Mouse (Mus musculus) forebrain, embryonic 16.5 days (tissue): ENCODE measurements around the gene Krt77. TPM values are rescaled to one million over a fixed set of nuclear protein-coding genes. Genes with fewer than 3 reads are reported as not detected.
A peak's percentile ranks its signal among the peaks of the same experiment; 100 is the strongest.

Experiments
- ATAC-seq: fragments of 200-750 bp; cut with Nextera tagmentation; 2 replicates; pipeline ENCODE4 v1.8.0; 2017; ENCODE audit warnings: mild to moderate bottlenecking, moderate library complexity
- H3K27ac ChIP-seq: fragments of 300-500 bp; sonication (generic); 2 replicates; pipeline ENCODE4 v1.5.1; 2014; ENCODE audit warnings: low read length, control low read depth
- H3K27me3 ChIP-seq: fragments of 300-500 bp; sonication (generic); replicated peaks from 2 replicates; pipeline ENCODE4 v1.6.1; 2014; ENCODE audit warnings: low read length; ENCODE audit not compliant: control insufficient read depth, insufficient read depth
- H3K36me3 ChIP-seq: fragments of 300-500 bp; sonication (generic); 2 replicates; pipeline ENCODE4 v1.6.1; 2014; ENCODE audit not compliant: control insufficient read depth, insufficient read depth
- H3K4me1 ChIP-seq: fragments of 300-500 bp; sonication (generic); replicated peaks from 2 replicates; pipeline ENCODE4 v1.6.1; 2014; ENCODE audit warnings: low read length; ENCODE audit not compliant: control insufficient read depth, insufficient read depth
- H3K4me2 ChIP-seq: fragments of 300-500 bp; sonication (generic); 2 replicates; pipeline ENCODE4 v1.6.1; 2014; ENCODE audit warnings: mild to moderate bottlenecking, low read length, control low read depth
- H3K4me3 ChIP-seq: fragments of 300-500 bp; sonication (generic); replicated peaks from 2 replicates; pipeline ENCODE4 v1.5.1; 2014; ENCODE audit warnings: mild to moderate bottlenecking, low read length, control low read depth
- H3K9ac ChIP-seq: fragments of 300-500 bp; sonication (generic); replicated peaks from 2 replicates; pipeline ENCODE4 v1.6.1; 2014; ENCODE audit warnings: low read depth, low read length, control low read depth
- H3K9me3 ChIP-seq: fragments of 300-500 bp; sonication (generic); 2 replicates; pipeline ENCODE4 v1.6.1; 2016; ENCODE audit warnings: low read length; ENCODE audit not compliant: control insufficient read depth
- WGBS: fragments of 180-500 bp; shearing (Covaris S2); extraction: QIAGEN DNeasy Blood & Tissue Kit; methylation state at CpG from one replicate; pipeline ENCODE4 v1.1.7; 2014; 5-methylcytosine and 5-hydroxymethylcytosine counted together
- polyA plus RNA-seq: library from polyadenylated mRNA; unstranded; fragments of >200 nt; fragmentation: Nextera tagmentation; extraction: Ambion mirVana; gene quantifications from 2 replicates; pipeline ENCODE4 v1.2.1, GENCODE M21; 2015

Krt77 gene
- polyA plus RNA-seq, 1 experiment from 2014 or later: 0.49 TPM

DNA sequence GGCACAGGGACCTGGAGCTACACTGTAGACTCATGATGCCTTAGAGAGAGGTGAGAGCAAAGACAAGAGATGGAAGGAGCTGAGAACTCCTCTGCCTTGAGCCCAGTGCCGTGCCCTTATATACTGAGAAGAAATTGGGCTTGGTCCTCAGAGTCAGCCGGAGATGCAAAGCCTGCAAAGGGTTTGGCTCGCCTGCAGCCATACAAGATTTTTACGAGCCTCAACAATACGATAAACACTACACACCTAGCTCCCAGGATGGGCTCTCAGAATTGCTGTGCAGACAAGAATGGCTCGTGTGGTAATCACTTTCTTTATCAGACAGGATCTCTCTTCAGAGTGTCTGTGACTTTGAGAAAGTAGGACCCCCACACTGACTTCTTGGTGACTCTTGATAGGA lies 18.8 kb downstream of the Krt77 start, which contains the start of gene Krt1:
Gene Krt1, minus strand, starts transcription at position 101 of the 400 bp plus-strand sequence.
- no peak within 1 kb of the TSS for H3K27ac ChIP-seq
- H3K4me3 ChIP-seq: no peak within 1 kb of the TSS
- WGBS: 82% methylated on average over 6 of the region's 6 CpGs
- H3K4me1 ChIP-seq: peaks cover 5% of the 10 kb centered on the region; the same call in 1 of the 2 replicates
- no peak for ATAC-seq
- no peaks in the 10 kb centered on the region for H3K27me3 ChIP-seq
- H3K9me3 ChIP-seq: no peaks in the 10 kb centered on the region
- no peaks in the 10 kb centered on the region for H3K36me3 ChIP-seq
- H3K9ac ChIP-seq: no peak within 1 kb of the TSS
- no peak within 1 kb of the TSS for H3K4me2 ChIP-seq

DNA sequence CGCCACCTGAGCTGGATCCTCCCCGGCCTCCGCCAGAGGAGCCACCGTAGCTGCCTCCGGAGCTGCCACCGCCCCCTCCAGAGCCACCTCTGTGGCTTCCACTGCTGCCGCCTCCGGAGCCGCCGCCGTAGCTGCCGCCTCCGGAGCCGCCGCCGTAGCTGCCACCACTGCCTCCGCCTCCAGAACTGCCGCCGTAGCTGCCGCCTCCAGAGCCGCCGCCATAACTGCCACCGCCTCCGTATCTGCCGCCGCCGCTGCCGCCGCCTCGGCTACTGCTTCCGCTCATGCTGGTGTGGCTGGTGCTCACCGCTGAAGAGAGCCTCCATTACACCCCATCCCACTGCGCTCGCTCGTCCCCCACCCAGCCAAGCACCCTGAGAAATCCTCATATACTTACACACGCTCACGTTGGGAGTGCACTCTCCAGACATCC lies 23.5 kb downstream of the Krt77 start:
- ATAC-seq: peak; percentile 89
- Histone ChIP-seq H3K4me3 (peak overlapping the region; percentile 50), H3K27me3 (no peaks in the 10 kb centered on the region), H3K36me3 (no peaks in the 10 kb centered on the region), H3K9me3 (no peaks in the 10 kb centered on the region), H3K9ac (peak overlapping the region; percentile 75), H3K4me2 (peak overlapping the region; percentile 61), H3K4me1 (peaks cover 12% of the 10 kb centered on the region), H3K27ac (peak overlapping the region; percentile 80)
- under 1% methylated on average over 37 of the region's 37 CpGs for WGBS

DNA sequence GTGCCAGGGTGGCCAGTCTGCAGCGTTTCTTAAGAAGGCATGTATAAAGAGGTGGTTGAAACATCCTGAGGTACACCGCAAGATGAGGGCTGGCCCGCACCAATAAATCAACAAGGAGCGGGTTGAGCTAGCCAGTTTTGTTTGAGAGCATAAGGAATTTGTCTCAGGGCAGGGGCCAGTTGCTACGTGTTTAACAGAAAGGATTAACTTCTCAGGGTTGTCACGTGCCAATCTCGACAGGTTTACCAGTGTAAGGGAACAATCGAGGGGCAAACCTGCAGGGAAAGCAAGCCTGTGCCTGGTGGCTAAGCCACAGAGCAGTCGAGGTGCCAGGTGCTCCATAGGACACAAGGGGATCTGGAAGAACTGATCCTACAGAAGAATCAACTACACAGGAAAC lies 26.3 kb downstream of the Krt77 start:
- ATAC-seq: no peak
- WGBS: 61% methylated on average over 9 of the region's 9 CpGs
- Histone ChIP-seq H3K27me3 (no peaks in the 10 kb centered on the region), H3K4me1 (peaks cover 12% of the 10 kb centered on the region), H3K4me3 (no peak overlapping the region), H3K27ac (no peak overlapping the region), H3K9ac (no peak overlapping the region), H3K36me3 (no peaks in the 10 kb centered on the region), H3K9me3 (no peaks in the 10 kb centered on the region), H3K4me2 (no peak overlapping the region)

DNA sequence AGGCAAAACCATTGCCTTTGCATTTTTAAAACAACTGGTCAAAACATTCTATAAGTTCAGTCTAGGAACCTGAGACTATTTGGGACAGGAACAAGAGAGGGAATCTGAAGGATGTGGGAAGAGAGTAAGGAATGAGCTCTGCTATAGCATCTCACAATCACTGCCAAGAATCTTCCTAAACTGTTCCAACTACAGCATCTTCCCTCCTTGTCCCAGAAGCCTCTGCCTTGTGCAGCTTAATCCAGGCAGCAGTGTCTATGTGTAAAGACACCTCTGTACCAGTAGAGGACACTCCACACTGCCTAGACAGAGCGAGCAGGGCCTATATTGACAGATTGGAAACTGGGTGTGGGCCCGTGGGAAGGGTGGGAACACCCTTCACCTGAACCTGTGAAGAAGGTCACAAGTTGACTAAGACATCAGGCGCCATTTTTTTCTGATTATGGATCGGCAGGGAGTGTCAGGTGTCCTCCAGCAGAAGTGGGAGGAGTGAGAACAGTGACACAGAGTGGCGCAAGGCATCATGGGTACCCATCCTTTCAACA lies 34.6 kb downstream of the Krt77 start:
- 68% methylated on average over 5 of the region's 5 CpGs for WGBS
- no peaks in the 10 kb centered on the region for H3K36me3 ChIP-seq
- no peaks in the 10 kb centered on the region for H3K4me1 ChIP-seq
- no peaks in the 10 kb centered on the region for H3K9me3 ChIP-seq
- H3K27me3 ChIP-seq: no peaks in the 10 kb centered on the region
- no peak overlapping the region for H3K4me3 ChIP-seq
- ATAC-seq: no peak
- H3K9ac ChIP-seq: no peak overlapping the region
- no peak overlapping the region for H3K27ac ChIP-seq
- no peak overlapping the region for H3K4me2 ChIP-seq

- H3K27ac ChIP-seq: no peak overlapping the region
- no peak for ATAC-seq
- no peak overlapping the region for H3K4me2 ChIP-seq
- WGBS: 62% methylated on average over 6 of the region's 6 CpGs
- H3K9me3 ChIP-seq: no peaks in the 10 kb centered on the region
- H3K36me3 ChIP-seq: no peaks in the 10 kb centered on the region
- H3K9ac ChIP-seq: no peak overlapping the region
- H3K4me1 ChIP-seq: no peaks in the 10 kb centered on the region
- no peaks in the 10 kb centered on the region for H3K27me3 ChIP-seq
- H3K4me3 ChIP-seq: no peak overlapping the region
Observed at GRCm38 (mm10) chr15:101833131-101833530, 36.4 kb downstream of the Krt77 start.

GRCm38 (mm10) chr15:101829441-101829840 lies 40.1 kb downstream of the Krt77 start:
- H3K9me3 ChIP-seq: no peaks in the 10 kb centered on the region
- no peaks in the 10 kb centered on the region for H3K27me3 ChIP-seq
- H3K4me3 ChIP-seq: no peak overlapping the region
- H3K27ac ChIP-seq: no peak overlapping the region
- WGBS: 48% methylated on average over 5 of the region's 5 CpGs
- no peaks in the 10 kb centered on the region for H3K4me1 ChIP-seq
- no peak overlapping the region for H3K4me2 ChIP-seq
- ATAC-seq: no peak
- no peaks in the 10 kb centered on the region for H3K36me3 ChIP-seq
- no peak overlapping the region for H3K9ac ChIP-seq

GRCm38 (mm10) chr15:101821786-101822185 lies 47.7 kb downstream of the Krt77 start:
- H3K36me3 ChIP-seq: no peaks in the 10 kb centered on the region
- H3K27ac ChIP-seq: no peak overlapping the region
- H3K4me3 ChIP-seq: no peak overlapping the region
- H3K27me3 ChIP-seq: no peaks in the 10 kb centered on the region
- no peak for ATAC-seq
- H3K9ac ChIP-seq: no peak overlapping the region
- H3K4me1 ChIP-seq: no peaks in the 10 kb centered on the region
- H3K9me3 ChIP-seq: no peaks in the 10 kb centered on the region
- no peak overlapping the region for H3K4me2 ChIP-seq
- 14% methylated on average over 3 of the region's 3 CpGs for WGBS

- no peak within 1 kb of the TSS for H3K4me3 ChIP-seq
- no peaks in the 10 kb centered on the region for H3K9me3 ChIP-seq
- 89% methylated on average over 16 of the region's 16 CpGs for WGBS
- H3K9ac ChIP-seq: no peak within 1 kb of the TSS
- H3K27me3 ChIP-seq: no peaks in the 10 kb centered on the region
- H3K27ac ChIP-seq: no peak within 1 kb of the TSS
- no peaks in the 10 kb centered on the region for H3K4me1 ChIP-seq
- no peaks in the 10 kb centered on the region for H3K36me3 ChIP-seq
- H3K4me2 ChIP-seq: no peak within 1 kb of the TSS
- no peak for ATAC-seq
Observed at GRCm38 (mm10) chr15:101817875-101818274, 51.6 kb downstream of the Krt77 start, which contains the start of gene Krt2. Gene Krt2 (minus strand): TSS chr15:101818169.
